Mouse (Mus musculus): ENCODE data around the gene Ccs. TPM values are rescaled to one million over a fixed set of nuclear protein-coding genes. Genes with fewer than 3 reads are reported as not detected.

Ccs gene
- polyA plus RNA-seq, 1 experiment: 66.4 TPM

DNA sequence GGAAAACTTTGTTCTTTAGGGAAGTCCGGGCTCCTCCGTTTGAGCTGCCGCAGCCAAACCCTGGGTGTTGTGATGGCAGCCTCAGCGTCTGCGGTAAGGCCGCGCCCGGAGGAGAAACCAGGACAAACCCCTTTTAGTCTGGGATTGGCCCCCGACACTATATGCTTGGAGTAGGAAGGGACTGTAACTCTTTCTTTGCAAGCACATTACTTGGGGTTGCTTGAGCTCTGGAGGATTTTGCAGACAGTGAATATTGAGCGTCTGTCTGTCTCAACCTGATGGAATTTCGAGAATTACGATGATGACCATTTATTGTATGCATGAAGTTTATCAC lies 27.3 kb downstream of the Ccs start:
- no peak for TF ChIP-seq POLR2A (IDR thresholded peaks at IDR 0.05; ENCODE audit: control insufficient read depth, low read depth, low read length)
- no peak for TF ChIP-seq CTCF (IDR thresholded peaks at IDR 0.05; ENCODE audit: control insufficient read depth, insufficient read depth, insufficient replicate concordance, low read depth, low read length)
- peaks cover 2% of the 10 kb centered on the region; the same call in 1 of the 2 replicates for H3K36me3 ChIP-seq (ENCODE audit: control insufficient read depth, insufficient read depth, low read length)
- no peaks in the 10 kb centered on the region for H3K27me3 ChIP-seq (ENCODE audit: control insufficient read depth, insufficient read depth, low read length)
- H3K4me3 ChIP-seq (ENCODE audit: control insufficient read depth, low read depth, low read length): peak overlapping the region; percentile 95
- peak overlapping the region; percentile 98 for H3K27ac ChIP-seq (ENCODE audit: control insufficient read depth, insufficient read depth, low read depth, low read length)
- no peaks in the 10 kb centered on the region; the same call in 1 of the 2 replicates for H3K4me1 ChIP-seq (ENCODE audit: control insufficient read depth, insufficient read depth, low read length)

DNA sequence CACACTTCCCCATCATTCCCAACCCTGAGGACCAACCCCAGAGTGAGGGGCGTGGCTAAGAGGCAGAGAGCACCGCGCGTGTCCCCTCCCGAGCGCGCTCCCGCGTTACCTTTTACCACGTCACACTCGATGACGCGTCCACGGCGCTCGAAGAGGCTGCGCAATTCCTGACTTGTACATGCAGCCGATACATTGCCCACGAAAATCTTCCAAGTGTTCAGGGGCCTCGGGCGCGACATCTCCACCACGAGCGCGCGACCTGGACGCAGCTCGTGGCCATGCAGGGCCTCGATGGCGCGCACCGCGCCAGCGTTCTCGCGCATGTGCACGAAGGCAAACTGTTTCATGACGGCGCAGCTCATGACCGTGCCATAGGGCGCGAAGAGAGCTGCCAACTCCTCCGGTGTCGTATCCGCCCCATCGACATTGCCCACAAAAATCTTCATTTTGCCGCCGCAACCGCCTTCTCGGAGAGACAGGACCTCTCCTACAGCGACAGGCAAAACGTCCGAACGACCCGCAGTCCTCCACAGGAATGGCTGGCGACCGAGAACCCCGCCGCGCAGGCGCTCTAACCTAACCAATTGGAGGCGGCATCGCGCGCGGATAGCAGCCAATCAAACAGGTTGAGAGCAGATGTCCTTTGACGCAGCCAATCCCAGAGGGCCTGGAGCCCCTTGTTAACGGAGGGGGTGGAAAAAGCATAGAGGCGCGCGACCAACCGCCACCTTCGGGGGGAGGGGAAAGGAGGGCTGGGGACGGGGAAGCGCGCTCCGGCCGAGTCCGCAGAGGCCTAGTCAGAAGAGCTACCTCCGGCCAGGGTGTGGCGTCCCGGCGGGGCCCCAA lies 27.8 kb downstream of the Ccs start, which contains the start of the genes Gm21992 and Rbm14:
Gm21992 (minus strand) TSS at position 550 of the 846 bp plus-strand sequence.
Rbm14 (minus strand) TSS at position 572 of the 846 bp plus-strand sequence.
- peak within 1 kb of the TSS; percentile 100 for H3K27ac ChIP-seq (ENCODE audit: control insufficient read depth, insufficient read depth, low read depth, low read length)
- peak; percentile 90 for TF ChIP-seq POLR2A (IDR thresholded peaks at IDR 0.05; ENCODE audit: control insufficient read depth, low read depth, low read length)
- TF ChIP-seq CTCF (IDR thresholded peaks at IDR 0.05; ENCODE audit: control insufficient read depth, insufficient read depth, insufficient replicate concordance, low read depth, low read length): no peak
- H3K4me3 ChIP-seq (ENCODE audit: control insufficient read depth, low read depth, low read length): peak within 1 kb of the TSS; percentile 95
- H3K27me3 ChIP-seq (ENCODE audit: control insufficient read depth, insufficient read depth, low read length): no peaks in the 10 kb centered on the region
- no peaks in the 10 kb centered on the region; the same call in 1 of the 2 replicates for H3K4me1 ChIP-seq (ENCODE audit: control insufficient read depth, insufficient read depth, low read length)
- H3K36me3 ChIP-seq (ENCODE audit: control insufficient read depth, insufficient read depth, low read length): peaks cover 2% of the 10 kb centered on the region; the same call in 1 of the 2 replicates

DNA sequence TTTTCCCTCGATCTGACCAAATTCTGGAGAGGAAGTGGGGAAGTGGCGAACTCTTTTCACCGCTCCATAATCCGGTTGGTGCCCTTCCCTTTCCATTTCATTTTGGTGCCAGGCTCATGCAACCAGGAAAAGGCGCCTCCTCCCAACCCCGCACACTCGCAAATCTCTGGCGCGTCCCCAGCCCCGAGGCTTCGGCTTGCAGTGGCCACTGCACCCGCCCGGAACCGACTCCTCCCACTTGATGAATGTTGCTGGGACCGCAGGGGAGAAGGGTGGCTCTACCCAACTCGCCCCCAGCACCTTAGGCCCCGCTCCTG lies 28.4 kb downstream of the Ccs start:
- no peak for TF ChIP-seq CTCF (IDR thresholded peaks at IDR 0.05; ENCODE audit: control insufficient read depth, insufficient read depth, insufficient replicate concordance, low read depth, low read length)
- no peaks in the 10 kb centered on the region for H3K27me3 ChIP-seq (ENCODE audit: control insufficient read depth, insufficient read depth, low read length)
- no peaks in the 10 kb centered on the region; the same call in 1 of the 2 replicates for H3K4me1 ChIP-seq (ENCODE audit: control insufficient read depth, insufficient read depth, low read length)
- H3K27ac ChIP-seq (ENCODE audit: control insufficient read depth, insufficient read depth, low read depth, low read length): peak overlapping the region; percentile 100
- H3K36me3 ChIP-seq (ENCODE audit: control insufficient read depth, insufficient read depth, low read length): peaks cover 2% of the 10 kb centered on the region; the same call in 1 of the 2 replicates
- peak overlapping the region; percentile 95 for H3K4me3 ChIP-seq (ENCODE audit: control insufficient read depth, low read depth, low read length)

DNA sequence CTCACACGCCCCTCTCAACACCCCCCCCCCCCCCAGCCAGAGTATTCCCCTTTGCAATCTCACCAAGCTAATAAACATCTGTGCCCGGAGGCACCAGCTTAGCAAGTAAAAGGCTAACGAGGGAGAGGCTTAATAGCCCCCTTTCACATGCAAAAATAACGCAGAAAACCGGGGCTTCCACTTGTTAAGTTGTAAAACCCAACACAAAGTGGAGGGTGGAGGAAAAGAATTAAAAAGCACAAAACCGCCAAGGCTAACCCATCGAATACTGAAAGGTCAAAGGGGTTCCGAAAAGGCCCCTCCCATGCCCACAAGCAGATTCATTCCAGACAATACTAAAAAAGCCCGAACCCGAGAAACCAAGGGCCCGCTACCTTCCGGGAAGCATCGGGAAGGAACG lies 28.8 kb downstream of the Ccs start:
- H3K27me3 ChIP-seq (ENCODE audit: control insufficient read depth, insufficient read depth, low read length): no peaks in the 10 kb centered on the region
- peaks cover 2% of the 10 kb centered on the region; the same call in 1 of the 2 replicates for H3K36me3 ChIP-seq (ENCODE audit: control insufficient read depth, insufficient read depth, low read length)
- H3K27ac ChIP-seq (ENCODE audit: control insufficient read depth, insufficient read depth, low read depth, low read length): peak overlapping the region; percentile 100
- H3K4me3 ChIP-seq (ENCODE audit: control insufficient read depth, low read depth, low read length): peak overlapping the region; percentile 95
- TF ChIP-seq CTCF (IDR thresholded peaks at IDR 0.05; ENCODE audit: control insufficient read depth, insufficient read depth, insufficient replicate concordance, low read depth, low read length) (no peak), POLR2A (IDR thresholded peaks at IDR 0.05; ENCODE audit: control insufficient read depth, low read depth, low read length) (no peak)
- no peaks in the 10 kb centered on the region; the same call in 1 of the 2 replicates for H3K4me1 ChIP-seq (ENCODE audit: control insufficient read depth, insufficient read depth, low read length)

DNA sequence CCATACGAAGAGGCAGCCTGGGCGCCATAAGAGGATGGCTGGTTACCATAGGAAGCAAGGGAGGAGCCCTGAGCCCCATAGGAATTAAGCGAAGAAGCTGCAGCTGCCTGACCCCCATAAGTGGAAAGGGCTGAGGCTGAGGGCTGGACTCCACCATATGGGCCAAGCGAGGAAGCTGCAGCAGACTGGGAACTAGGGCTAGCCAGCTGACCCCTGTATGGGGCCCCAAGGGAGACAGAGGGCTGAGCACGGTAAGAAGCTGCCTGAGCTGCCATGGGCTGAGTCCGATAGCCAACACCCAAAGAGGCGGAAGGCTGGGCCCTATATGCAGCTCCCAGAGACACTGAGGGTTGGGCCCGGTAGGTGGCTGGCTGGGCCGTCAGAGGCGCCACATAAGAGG lies 35.8 kb downstream of the Ccs start:
- Histone ChIP-seq H3K27me3 (ENCODE audit: control insufficient read depth, insufficient read depth, low read length) (no peaks in the 10 kb centered on the region), H3K4me3 (ENCODE audit: control insufficient read depth, low read depth, low read length) (no peak overlapping the region), H3K36me3 (ENCODE audit: control insufficient read depth, insufficient read depth, low read length) (peaks cover 3% of the 10 kb centered on the region), H3K27ac (ENCODE audit: control insufficient read depth, insufficient read depth, low read depth, low read length) (no peak overlapping the region), H3K4me1 (ENCODE audit: control insufficient read depth, insufficient read depth, low read length) (no peaks in the 10 kb centered on the region; the same call in 1 of the 2 replicates)
- TF ChIP-seq POLR2A (IDR thresholded peaks at IDR 0.05; ENCODE audit: control insufficient read depth, low read depth, low read length) (no peak), CTCF (IDR thresholded peaks at IDR 0.05; ENCODE audit: control insufficient read depth, insufficient read depth, insufficient replicate concordance, low read depth, low read length) (no peak)

DNA sequence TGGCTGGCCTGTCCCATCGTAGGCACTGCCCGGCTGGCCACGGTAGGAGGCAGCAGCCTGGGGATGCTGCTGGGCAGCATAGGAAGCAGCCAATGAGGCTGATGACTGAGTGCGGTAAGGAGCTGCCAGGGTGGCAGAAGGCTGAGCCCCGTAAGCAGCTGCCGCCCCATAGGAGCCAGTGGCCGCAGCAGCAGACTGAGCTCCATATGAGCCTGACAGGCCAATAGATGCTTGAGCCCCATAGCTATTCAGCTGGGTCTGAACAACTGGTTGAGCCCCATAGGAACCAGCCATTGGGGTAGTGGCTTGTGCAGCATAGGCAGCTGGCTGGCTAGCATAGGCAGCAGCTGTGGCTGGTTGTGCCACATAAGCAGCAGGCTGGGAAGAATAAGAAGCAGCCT lies 36.4 kb downstream of the Ccs start:
- TF ChIP-seq POLR2A (IDR thresholded peaks at IDR 0.05; ENCODE audit: control insufficient read depth, low read depth, low read length) (no peak), CTCF (IDR thresholded peaks at IDR 0.05; ENCODE audit: control insufficient read depth, insufficient read depth, insufficient replicate concordance, low read depth, low read length) (no peak)
- Histone ChIP-seq H3K27ac (ENCODE audit: control insufficient read depth, insufficient read depth, low read depth, low read length) (no peak overlapping the region), H3K27me3 (ENCODE audit: control insufficient read depth, insufficient read depth, low read length) (no peaks in the 10 kb centered on the region), H3K4me3 (ENCODE audit: control insufficient read depth, low read depth, low read length) (no peak overlapping the region), H3K4me1 (ENCODE audit: control insufficient read depth, insufficient read depth, low read length) (no peaks in the 10 kb centered on the region; the same call in 1 of the 2 replicates), H3K36me3 (ENCODE audit: control insufficient read depth, insufficient read depth, low read length) (peaks cover 3% of the 10 kb centered on the region)

DNA sequence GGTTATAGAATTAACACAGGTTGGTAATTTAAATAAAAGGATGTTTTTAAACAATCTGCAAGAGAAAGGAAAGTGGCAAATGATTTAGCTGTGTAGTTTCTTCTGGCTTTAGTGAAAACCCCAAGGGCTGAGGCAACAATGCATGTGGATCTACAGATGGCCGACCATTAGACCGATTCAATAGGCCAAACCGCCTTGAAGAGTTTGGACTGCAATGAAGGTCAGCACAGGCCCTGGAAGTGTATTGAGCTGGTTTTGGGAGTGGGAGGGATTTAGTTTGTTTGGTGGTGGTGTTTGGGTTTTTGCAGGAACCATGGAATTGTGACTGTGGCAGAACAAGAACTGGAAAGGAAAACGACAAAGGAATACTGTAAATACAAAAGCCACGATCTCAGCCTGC lies 40.0 kb downstream of the Ccs start:
- H3K36me3 ChIP-seq (ENCODE audit: control insufficient read depth, insufficient read depth, low read length): peaks cover 3% of the 10 kb centered on the region
- H3K4me3 ChIP-seq (ENCODE audit: control insufficient read depth, low read depth, low read length): no peak overlapping the region
- no peak for TF ChIP-seq POLR2A (IDR thresholded peaks at IDR 0.05; ENCODE audit: control insufficient read depth, low read depth, low read length)
- TF ChIP-seq CTCF (IDR thresholded peaks at IDR 0.05; ENCODE audit: control insufficient read depth, insufficient read depth, insufficient replicate concordance, low read depth, low read length): no peak

More for the DNA sequence above, 40.0 kb downstream of the Ccs start:
- H3K27me3 ChIP-seq (ENCODE audit: control insufficient read depth, insufficient read depth, low read length): no peaks in the 10 kb centered on the region
- peaks cover under 1% of the 10 kb centered on the region for H3K4me1 ChIP-seq (ENCODE audit: control insufficient read depth, insufficient read depth, low read length)
- H3K27ac ChIP-seq (ENCODE audit: control insufficient read depth, insufficient read depth, low read depth, low read length): no peak overlapping the region
